Mouse (Mus musculus) heart, postnatal 0 days (tissue): ENCODE results near the gene Klk1. TPM values are rescaled to one million over a fixed set of nuclear protein-coding genes. Genes with fewer than 3 reads are reported as not detected.
A peak's percentile ranks its signal among the peaks of the same experiment; 100 is the strongest.

Experiments
- ATAC-seq: fragments of 200-750 bp; cut with Nextera tagmentation; 2 replicates; pipeline ENCODE4 v1.8.0; 2017; ENCODE audit warnings: low read depth, moderate number of reproducible peaks, moderate library complexity; ENCODE audit not compliant: insufficient read depth
- DNase-seq: peaks from one replicate; pipeline ENCODE4 v3.0.0-alpha.2; 2016; ENCODE audit warnings: low spot score
- H3K27ac ChIP-seq: fragments of 300-500 bp; sonication (generic); 2 replicates; pipeline ENCODE4 v1.5.1; 2014; ENCODE audit warnings: low read depth, mild to moderate bottlenecking
- H3K27me3 ChIP-seq: fragments of 300-500 bp; sonication (generic); 2 replicates; pipeline ENCODE4 v1.6.1; 2014; ENCODE audit warnings: low read length, mixed read lengths; ENCODE audit not compliant: control insufficient read depth, insufficient read depth
- H3K36me3 ChIP-seq: fragments of 300-500 bp; sonication (generic); replicated peaks from 2 replicates; pipeline ENCODE4 v1.6.1; 2014; ENCODE audit warnings: low read length, mixed read lengths; ENCODE audit not compliant: control insufficient read depth, insufficient read depth
- H3K4me1 ChIP-seq: fragments of 300-500 bp; sonication (generic); 2 replicates; pipeline ENCODE4 v1.6.1; 2014; ENCODE audit warnings: antibody characterized with exemption; ENCODE audit not compliant: control insufficient read depth, insufficient read depth
- H3K4me2 ChIP-seq: fragments of 300-500 bp; sonication (generic); 2 replicates; pipeline ENCODE4 v1.6.1; 2014; ENCODE audit warnings: low read depth, mild to moderate bottlenecking, low read length, moderate library complexity
- H3K4me3 ChIP-seq: fragments of 300-500 bp; sonication (generic); 2 replicates; pipeline ENCODE4 v1.5.1; 2014; ENCODE audit warnings: low read depth, low read length
- H3K9ac ChIP-seq: fragments of 300-500 bp; sonication (generic); replicated peaks from 2 replicates; pipeline ENCODE4 v1.6.1; 2014; ENCODE audit warnings: low read depth, low read length, mixed read lengths
- H3K9me3 ChIP-seq: fragments of 300-500 bp; sonication (generic); replicated peaks from 2 replicates; pipeline ENCODE4 v1.6.1; 2016; ENCODE audit warnings: low read length; ENCODE audit not compliant: control insufficient read depth
- CTCF ChIP-seq: IDR thresholded peaks from 2 replicates; pipeline ENCODE4 v1.5.1; 2016; ENCODE audit warnings: antibody characterized with exemption, control low read depth, low read depth
- EP300 ChIP-seq: IDR thresholded peaks from 2 replicates; pipeline ENCODE4 v1.6.1; 2016; ENCODE audit warnings: antibody characterized with exemption, low read depth
- WGBS: fragments of 180-500 bp; shearing (Covaris S2); extraction: QIAGEN DNeasy Blood & Tissue Kit; methylation state at CpG from one replicate; pipeline ENCODE4 v1.1.7; 2014; 5-methylcytosine and 5-hydroxymethylcytosine counted together
- polyA plus RNA-seq: library from polyadenylated mRNA; unstranded; fragments of >200 nt; fragmentation: Nextera tagmentation; extraction: Ambion mirVana; gene quantifications from 2 replicates; pipeline ENCODE4 v1.2.1, GENCODE M21; 2015
- total RNA-seq: library from RNA; depleted of rRNA; stranded (reverse); fragments of >200 nt; gene quantifications from 2 replicates; pipeline ENCODE4 v1.2.3, GENCODE M21; 2014; ENCODE audit warnings: low replicate concordance

Gene Klk1
- total and polyA plus RNA-seq, 2 experiments from 2014 or later: not detected

DNA sequence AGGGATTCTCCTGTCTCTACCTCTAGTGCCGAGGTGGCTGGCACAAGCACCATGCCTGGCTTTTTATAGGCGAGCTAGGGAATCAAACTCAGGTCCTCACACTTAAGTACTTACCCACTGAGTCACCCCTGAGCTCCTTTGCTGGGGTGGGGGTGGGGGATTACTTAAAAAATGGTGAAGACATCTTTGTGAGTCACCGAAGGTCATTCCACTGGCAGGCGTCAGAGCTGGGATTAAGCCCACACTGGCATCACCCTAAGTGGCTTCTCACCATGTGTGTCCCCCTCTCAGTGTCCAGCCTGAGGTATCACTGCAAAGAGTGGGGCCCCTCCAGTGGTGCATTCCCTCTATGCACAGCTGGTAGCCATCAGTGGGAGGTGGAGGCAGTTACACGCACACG is 35.2 kb downstream of the Klk1 start:
- no peaks in the 10 kb centered on the region for H3K4me1 ChIP-seq
- no peak overlapping the region for H3K4me2 ChIP-seq
- 68% methylated on average over 6 of the region's 6 CpGs for WGBS
- ATAC-seq (no peak), DNase-seq (no peak)
- no peak overlapping the region for H3K9ac ChIP-seq
- TF ChIP-seq CTCF (no peak), EP300 (no peak)
- H3K36me3 ChIP-seq: no peaks in the 10 kb centered on the region
- H3K27me3 ChIP-seq: peaks cover 18% of the 10 kb centered on the region
- no peaks in the 10 kb centered on the region for H3K9me3 ChIP-seq
- no peak overlapping the region for H3K4me3 ChIP-seq
- H3K27ac ChIP-seq: no peak overlapping the region

DNA sequence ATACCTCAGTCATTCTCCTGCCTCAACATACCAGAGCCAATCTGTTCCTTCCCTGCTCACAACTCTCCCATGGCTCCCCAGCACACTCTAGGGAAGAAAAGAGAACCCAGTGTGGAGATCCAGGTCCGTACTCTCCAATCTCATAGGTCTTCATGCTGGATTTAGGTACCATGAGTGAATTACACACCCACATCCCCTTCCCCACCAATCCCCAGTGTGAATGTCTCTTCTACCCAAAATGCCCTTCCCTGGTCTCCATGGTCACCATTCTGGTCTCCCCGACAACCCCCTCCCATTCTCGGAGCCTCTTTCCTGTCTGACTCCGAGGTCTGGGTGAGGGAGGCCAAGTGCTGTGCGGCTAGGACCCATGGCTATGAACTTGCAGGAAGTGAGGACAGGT is 36.0 kb downstream of the Klk1 start, which contains the start of gene Gm15517:
TSS of gene Gm15517 (plus strand) at position 301 of the 400 bp plus-strand sequence.
- Histone ChIP-seq H3K27me3 (peaks cover 18% of the 10 kb centered on the region), H3K36me3 (no peaks in the 10 kb centered on the region), H3K4me2 (no peak within 1 kb of the TSS), H3K27ac (no peak within 1 kb of the TSS), H3K9me3 (no peaks in the 10 kb centered on the region), H3K4me3 (no peak within 1 kb of the TSS), H3K9ac (no peak within 1 kb of the TSS), H3K4me1 (no peaks in the 10 kb centered on the region)
- no peak for DNase-seq
- TF ChIP-seq CTCF: no peak
- TF ChIP-seq EP300: no peak
- no peak for ATAC-seq
- whole genome bisulfite sequencing: 46% methylated on average over 5 of the region's 5 CpGs

DNA sequence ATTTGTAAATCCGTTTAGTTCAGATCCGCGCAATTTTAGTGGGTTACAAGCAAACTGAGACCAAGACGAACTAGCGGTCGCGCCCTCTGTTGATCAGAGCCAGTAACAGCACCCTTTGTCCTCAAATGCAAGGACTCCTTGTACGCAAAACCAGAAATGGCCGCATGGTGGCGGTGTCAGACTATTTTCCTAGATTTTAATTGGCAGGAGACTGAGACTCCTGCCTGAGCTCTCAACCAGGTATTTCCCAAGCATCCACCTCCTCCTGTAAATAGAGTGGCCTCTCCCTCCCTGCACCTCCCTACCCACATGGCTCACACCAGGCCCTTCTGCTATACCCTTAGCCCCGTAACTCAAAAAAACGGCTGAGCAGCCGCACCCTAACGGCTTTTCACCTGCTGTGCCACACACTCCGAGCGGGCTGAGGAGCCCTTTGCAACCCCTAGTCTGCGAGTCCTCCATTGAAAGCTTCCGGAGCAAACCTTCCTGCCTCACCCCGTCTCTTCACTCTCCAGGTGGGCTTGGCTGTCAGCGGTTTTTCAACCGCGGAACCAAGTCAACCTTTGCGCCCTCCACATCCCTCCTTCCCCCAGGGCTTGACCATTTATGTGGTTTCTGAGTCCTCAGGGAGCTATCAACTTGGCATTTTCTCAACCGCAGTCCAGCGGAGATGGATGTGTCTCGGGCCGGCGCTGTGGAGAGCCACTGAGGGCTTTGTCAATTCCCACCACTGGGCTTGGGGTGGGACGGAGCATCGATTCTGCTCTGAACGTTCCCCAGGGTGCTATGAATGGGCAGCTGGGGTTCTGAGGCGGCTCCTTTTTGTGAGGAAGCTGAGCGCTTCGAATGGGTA is 37.9 kb downstream of the Klk1 start:
- DNase-seq (peak; percentile 84), ATAC-seq (peak; percentile 71; the same call in 1 of the 2 replicates)
- Histone ChIP-seq H3K27ac (no peak overlapping the region), H3K27me3 (peaks cover 21% of the 10 kb centered on the region), H3K9ac (no peak overlapping the region), H3K4me3 (no peak overlapping the region), H3K4me1 (no peaks in the 10 kb centered on the region), H3K36me3 (no peaks in the 10 kb centered on the region), H3K9me3 (no peaks in the 10 kb centered on the region), H3K4me2 (no peak overlapping the region)
- 5% methylated on average over 34 of the region's 34 CpGs for WGBS
- TF ChIP-seq EP300 (no peak), CTCF (peak; percentile 98)

DNA sequence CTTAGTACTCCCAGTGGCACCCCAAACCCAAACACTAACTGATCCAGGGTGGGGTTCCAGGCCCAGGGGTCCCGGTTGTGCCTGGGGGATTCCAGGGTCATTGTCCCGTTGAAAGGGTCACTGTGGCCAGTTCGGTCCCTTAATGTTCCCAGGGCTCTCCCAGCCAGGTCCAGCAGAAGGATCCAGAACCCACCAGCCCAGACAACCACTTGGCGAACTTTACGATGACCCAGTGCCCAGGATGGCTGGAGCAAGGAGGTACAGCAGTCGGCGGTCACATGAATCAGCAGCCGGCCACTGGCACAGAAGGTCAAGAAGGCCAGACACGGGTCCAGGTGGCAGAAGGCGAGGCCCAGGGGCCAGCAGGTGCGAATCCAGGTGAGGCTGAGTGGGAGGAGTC is 43.0 kb downstream of the Klk1 start:
- Histone ChIP-seq H3K4me1 (no peaks in the 10 kb centered on the region), H3K27me3 (peaks cover 12% of the 10 kb centered on the region; the same call in 1 of the 2 replicates), H3K36me3 (no peaks in the 10 kb centered on the region), H3K9me3 (no peaks in the 10 kb centered on the region), H3K9ac (no peak overlapping the region), H3K4me3 (no peak overlapping the region), H3K27ac (no peak overlapping the region), H3K4me2 (no peak overlapping the region)
- DNase-seq (no peak), ATAC-seq (no peak)
- WGBS: 71% methylated on average over 11 of the region's 11 CpGs
- TF ChIP-seq EP300 (no peak), CTCF (no peak)

DNA sequence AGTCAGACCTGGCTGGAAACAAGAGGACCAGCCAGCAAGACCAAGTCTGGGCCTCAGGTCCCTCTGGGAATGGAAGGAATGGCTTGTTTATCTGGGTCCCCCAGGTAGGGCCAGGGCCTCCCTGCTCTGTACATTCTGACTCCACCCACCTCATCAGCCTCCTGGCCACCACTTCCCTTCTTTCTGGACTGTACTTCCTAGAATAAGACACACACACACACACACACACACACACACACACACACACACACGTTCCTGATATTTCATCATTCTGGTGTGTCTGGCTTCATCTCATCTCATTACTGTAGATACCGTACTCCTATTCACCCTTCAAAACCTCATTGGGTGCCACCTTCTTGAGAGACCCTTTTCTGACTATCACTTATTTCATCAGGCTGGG is 44.2 kb downstream of the Klk1 start:
- H3K4me1 ChIP-seq: no peaks in the 10 kb centered on the region
- DNase-seq (no peak), ATAC-seq (no peak)
- H3K27ac ChIP-seq: no peak overlapping the region
- H3K9ac ChIP-seq: no peak overlapping the region
- H3K4me2 ChIP-seq: no peak overlapping the region
- no peak overlapping the region for H3K4me3 ChIP-seq
- H3K9me3 ChIP-seq: no peaks in the 10 kb centered on the region
- H3K36me3 ChIP-seq: no peaks in the 10 kb centered on the region
- peaks cover 15% of the 10 kb centered on the region; the same call in 1 of the 2 replicates for H3K27me3 ChIP-seq
- TF ChIP-seq EP300 (no peak), CTCF (no peak)
- 78% methylated on average over 2 of the region's 2 CpGs for WGBS
